Mouse (Mus musculus) CD8-positive naive resting alpha-beta T cell, adult 2 months (primary cell): ENCODE results near the gene Il3.

ENCODE experiments used
- DNase-seq, 2 experiments: peaks; one replicate each; pipeline ENCODE4 v3.0.0; 2022; ENCODE audit warnings: low read depth in 2 of 2, low spot score in 2 of 2

The Il3 gene

DNA sequence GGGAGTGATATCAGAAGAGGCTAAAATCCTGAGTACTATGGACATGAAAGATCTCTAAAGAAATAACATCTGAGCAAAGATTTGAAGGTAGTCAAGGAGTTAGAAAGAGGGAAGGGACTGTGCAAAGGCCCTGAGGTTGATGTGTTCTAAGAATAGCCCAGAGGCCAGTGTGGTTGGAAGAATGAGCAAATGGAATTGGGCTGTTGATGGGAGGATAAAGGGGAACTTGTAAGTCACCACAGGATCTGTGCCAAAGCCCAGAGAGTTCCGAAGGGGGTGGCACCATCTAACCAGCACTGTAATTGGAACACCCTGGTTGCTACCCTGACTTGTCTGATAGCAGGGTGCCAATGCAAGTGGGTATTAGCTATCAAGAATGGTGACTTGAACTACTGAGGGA, 47.9 kb downstream of the Il3 start:
- no peak for DNase-seq

DNA sequence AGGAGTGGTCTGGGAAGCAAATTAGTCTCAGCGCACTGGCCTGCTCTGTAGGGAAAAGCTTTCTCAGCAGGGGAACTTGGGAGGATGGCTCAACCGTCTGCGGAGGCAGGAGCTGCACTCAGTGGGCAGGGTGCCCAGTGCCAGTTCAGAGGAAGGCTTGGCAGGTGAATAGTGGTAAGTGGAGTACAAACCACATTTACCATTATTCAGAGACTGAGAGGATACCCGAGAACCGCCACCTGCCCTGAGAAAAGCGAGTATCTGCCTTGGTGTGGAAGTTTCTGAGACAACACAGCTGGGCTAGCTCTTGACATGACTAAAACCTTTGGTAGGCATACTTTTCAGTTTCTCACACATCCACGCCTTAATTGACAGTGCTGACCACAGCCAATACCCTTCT, 49.7 kb downstream of the Il3 start:
- DNase-seq = no peak

DNA sequence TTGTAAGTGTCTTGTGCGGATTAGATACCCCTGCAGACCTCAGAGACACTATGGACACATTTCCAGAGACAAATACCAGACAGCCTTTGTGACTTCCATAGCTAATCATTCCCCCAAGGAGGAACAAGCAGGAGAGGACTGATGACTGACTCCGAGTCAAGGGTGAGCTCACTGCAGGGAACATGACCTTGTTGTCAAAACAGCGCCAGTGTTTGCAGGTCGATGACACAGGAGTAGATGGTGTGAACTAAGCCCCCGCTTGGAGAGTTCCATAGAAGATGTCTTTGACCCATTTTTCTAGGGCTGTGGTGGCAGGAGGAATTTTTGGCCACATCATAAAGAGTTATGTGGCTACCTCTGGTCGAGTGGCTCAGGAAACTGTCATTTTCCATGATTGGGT, 51.0 kb downstream of the Il3 start:
- DNase-seq = no peak
